Mouse (Mus musculus): ENCODE data around the gene Il16.

The Il16 gene

DNA sequence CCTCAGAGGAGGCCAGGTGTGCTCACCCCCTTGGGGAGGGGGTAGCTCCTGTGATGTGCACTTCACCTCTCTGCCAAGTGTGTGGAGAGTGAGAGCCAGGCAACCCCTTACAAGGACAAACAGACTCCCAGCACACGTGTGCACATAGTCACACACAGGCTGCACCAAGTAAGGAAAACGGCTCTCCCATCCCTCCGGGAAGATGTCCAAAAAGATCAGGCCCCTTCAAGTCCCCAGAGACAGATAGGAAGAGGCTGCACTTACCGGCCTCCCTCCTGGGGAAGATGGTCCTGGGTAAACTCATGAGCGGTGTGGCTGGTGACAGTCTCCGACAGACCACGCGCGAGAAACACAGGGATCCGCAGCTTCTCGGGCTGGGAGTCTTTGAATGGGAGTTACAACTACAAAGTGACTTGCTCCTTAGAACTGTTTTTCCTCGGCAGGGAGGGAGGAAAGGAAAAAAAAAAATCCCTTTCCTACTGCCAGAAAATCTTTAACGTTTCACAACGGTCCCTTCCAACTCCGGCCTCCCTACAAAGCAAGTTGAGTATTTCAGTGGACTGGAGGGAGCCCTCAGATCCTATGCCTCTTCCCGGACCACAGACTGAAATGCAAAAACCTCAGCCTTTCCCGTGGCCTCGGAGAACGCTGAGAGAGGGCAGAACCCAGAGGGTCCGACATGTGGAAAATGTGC is at the start of gene Il16:
Gene Il16, minus strand, starts transcription at position 314 of the 694 bp plus-strand sequence.
- peak in 1 of 2 experiments; percentile 18 for DNase-seq

DNA sequence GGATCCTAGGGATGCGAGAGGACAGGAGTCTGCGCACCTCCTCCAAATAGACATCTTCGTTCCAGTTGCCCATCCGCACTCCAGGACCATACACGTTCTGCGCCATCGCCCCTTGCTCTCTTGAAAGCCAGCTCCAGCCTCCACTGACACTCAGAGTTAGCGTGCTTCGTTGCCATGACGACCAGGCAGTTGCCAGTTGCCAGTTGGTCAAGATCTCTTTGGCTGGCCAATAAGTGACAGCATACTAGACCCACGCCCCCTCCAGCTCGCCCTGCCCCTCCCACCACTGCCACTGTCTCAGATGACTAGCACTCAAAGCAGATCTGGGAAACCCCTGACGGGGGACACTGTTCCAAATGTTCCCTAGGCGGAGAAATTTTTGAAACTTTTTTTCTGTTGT is 49.2 kb upstream of the Il16 start, which contains the start of gene Cfap161:
Gene Cfap161, minus strand, starts transcription at position 176 of the 400 bp plus-strand sequence.
- peak; percentile 22 to 54 for DNase-seq

DNA sequence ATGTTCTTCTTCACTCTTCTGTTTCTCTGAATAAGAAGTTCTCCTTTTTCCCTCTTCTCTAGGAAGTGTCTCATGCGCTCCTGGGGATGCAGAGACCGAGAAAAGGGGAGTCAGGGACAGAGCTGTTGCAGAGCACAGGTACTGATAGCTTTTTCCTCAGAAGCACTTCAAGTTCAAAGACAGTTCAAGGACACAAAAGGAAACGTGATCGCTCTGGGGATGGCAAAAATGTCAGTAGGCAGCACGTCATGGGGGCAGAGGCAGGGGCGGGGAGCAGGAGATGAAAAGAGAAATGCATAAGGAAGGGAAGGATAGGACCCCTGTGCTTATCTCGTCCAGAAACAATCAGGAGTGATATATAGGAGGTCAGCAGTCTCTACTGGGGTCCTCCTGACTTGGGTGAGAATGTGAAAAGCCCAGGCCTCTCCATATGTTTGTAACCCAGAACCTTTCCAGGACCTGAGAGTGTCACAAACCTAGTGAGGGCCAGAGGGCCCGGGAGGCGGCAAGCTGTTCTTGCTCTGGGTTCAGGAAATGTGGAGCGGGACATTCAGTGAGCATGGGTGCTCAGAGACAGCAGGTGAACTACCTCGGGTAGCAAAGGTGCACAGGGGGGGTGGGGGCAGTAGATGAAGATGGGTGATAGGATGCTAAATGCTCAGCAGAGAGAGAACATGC is 48.6 kb upstream of the Il16 start:
- DNase-seq, result no peak

DNA sequence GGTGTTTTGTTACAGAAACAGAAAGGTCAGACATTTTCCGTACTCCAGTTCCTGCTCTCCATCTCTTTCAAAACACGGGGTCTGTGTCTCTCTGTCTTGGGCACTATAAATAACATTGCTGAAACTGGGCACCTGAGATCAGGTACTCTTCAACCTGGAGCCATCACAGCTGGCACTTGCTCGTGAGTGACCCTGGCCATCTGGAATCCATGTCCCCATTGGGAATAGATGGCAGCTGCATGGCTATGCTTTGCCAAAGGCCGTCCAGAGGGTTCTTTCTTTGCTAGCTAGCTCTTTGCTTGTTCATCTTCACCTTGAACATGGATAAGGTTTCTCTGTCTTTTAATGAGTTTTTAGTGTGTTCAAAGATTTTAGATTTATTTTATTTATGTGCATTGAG is 35.4 kb upstream of the Il16 start:
- no peak for DNase-seq

DNA sequence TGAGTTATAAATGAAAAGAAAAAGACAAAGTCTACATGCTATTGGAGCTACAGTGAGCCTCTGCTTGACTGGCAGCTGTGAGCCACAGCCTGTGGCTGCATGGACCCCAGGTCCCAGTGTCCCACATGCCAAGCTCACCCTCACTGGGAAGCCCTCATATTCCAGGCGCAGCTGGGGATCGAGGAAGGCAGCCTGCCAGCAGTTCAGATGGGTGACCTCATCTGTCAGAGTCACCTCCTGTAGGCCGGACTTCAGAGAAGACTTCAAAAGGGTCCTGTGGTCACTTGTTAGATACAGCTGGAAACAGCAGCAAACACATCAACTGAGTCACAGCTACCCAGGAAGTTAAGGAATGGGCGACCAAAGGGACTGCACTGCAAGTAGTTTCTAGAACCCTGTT is 34.5 kb upstream of the Il16 start:
- no peak for DNase-seq

DNA sequence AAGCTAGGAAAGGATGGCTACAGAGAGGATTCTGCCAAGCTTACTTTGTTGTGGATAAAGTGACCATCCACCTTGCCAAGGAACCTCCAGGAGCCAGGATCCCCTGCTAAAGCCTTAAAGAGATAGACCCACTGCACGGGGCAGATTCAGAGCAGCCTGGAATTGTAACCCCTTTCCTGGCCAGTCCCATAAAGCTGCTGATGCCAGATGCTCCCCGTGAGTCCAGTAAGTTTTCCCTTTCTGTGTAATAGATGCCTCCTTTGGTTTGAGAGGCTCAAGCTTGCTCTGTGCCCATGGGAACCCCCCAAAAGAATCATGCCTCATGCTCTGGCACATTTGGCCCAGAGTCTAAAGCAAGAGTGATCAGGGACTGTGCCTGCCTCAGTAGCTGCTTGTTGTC is 33.5 kb upstream of the Il16 start:
- no peak for DNase-seq

DNA sequence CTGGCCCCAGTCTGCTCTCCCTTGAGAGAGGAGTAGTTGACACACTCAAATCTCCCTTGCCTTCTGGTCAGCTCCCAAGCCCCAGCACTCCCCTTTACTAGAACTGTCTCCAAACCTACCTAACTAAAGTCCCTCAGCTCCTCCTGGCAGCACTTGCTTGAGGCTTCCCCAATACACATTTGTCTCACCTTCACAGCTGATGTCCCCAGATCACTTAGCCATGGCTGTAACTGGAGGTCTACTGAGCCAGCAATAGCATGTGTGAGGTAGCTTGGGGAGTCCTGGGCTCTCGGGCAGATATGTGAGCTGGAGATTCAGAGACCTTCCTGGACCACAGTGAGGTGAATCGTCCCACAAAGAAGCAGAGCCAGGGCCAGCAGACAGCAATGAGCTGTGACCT is 33.0 kb upstream of the Il16 start:
- DNase-seq, result no peak

DNA sequence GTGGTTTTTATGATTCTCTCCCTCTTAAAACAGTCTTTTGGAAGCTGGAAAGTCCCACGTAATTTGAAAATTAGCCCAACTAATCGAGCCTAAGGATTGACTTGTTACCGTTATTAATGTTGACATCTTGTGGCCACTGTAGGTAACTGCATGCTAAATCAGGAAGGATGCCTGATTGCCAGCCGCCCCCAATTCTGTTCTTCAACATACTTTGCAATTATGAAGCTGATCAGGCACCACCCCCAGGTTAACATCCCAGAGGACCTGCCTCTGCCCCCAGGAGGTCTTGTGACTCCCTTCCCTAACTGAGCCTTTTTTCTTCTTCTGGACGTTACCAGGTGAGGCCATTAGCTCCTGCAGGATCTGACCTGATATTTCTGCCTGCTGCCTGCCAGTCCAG is 29.2 kb upstream of the Il16 start:
- peak; percentile 7 to 10 for DNase-seq

DNA sequence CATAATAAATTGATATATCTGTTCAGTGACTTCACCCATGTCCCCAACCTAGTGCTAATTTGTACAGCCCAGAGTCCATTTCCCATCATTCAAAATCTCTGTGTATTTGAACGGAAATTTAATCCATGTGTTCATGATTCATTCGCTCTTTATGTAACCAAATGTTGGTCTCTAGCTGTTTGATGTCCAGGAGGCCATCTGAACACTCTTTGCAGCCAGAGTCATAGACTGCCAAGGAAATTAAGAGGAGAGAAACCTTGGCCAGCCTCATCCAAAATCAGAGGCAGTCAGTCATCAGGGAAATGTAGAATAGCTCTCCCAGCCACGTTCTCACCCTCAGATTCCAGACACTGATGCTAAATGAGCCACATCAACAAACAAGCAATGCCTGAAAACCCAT is 18.1 kb upstream of the Il16 start:
- no peak for DNase-seq

DNA sequence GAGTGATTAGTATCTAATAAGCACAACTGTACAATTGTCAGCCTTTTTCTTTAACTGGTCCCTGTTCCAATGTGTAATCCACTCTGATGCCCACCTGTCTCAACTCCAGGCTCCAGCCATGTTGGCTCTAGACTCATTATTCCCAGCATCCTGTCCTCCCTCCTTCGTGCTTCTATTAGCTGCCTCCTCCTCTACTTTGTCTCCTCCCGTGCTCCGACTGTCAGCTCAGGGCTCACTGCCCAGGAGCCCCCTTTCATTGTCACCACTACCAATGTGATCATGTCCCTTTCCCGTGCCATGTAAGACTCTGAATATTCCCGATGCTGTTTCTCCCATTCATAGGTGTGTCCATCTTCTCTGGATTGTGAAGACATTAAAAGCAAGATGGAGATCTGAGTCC is 16.8 kb upstream of the Il16 start:
- DNase-seq, result no peak

DNA sequence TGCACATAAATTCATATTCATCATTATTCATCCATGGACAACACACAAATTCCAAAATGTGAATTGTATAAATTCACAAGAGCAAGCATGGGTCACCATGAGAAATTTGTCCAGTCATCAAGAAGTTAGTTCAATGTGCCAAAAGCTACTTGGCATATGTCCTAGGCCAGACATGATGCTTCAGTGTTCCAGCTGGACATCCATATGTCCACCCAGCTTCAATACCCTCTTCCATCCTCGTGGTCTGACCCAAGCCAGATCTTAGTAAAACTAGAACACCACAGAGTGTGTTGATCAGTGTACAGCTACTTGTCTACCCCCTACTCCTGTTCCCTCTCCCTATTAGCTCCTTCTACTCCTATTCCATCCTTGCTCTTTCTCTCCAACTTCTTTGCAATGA is 5.5 kb upstream of the Il16 start:
- DNase-seq, result no peak

DNA sequence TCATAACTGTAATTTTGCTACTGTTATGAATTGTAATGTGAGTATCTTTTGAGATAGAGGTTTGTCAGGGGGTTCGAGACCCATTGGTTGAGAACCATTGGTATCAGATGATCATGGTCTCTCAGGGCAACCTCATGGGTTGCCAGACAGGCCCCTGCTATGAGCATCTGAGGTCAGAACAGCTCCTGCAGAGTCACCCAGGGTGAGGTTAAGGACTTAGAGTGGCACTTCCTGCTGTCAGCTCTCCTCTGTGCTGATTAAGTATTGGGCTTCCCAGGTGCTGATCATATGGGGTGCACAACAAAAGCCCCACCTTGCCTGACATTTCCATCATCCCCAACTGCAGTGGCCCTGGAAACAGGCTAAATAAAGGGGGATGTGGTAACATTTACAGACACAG is 2.9 kb upstream of the Il16 start:
- DNase-seq, result no peak

DNA sequence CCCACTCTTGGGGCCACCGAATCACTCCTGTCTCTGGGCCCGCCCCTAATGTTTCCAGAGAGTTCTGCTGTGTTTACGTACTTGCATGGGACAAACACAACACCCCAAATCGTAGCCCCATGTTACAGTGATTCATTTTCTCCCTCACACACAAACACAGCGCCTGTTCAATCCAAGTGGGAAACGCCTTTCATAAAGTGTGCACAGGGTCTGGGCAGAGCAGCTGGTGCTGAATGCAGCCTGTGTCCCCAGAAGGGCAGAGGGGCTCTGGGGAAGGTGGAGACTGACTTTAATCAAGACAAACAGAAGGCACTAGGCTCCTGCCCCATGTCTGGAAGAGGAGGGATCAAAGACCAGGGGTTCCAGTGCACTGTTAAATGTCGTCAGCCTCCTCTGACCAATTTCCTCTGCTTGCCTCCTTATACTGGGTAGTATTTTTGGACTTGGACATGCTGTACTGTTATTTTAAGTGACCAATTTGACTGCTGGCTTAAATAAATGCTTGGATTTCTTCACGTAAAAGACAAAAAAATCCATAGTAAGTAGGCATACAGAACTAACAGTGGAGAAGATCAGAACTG is 671 bp upstream of the Il16 start:
- DNase-seq, result no peak

DNA sequence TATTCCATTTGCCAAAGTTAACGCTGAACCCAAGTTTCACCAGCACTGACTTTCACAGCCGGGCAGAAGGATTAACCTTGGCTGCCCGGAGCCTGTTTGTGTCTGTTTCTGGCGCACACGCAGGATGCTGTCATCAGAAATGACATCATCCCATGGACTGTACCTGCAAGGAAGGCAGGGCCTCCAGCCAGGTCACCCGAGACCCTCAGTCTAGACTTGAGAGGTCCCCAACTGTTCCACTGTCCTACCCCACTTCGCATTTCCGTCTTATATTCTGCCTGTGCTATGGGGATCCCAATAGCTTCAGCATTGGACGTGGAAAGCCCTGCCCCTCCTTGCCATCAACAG is 487 bp downstream of the Il16 start:
- no peak for DNase-seq

DNA sequence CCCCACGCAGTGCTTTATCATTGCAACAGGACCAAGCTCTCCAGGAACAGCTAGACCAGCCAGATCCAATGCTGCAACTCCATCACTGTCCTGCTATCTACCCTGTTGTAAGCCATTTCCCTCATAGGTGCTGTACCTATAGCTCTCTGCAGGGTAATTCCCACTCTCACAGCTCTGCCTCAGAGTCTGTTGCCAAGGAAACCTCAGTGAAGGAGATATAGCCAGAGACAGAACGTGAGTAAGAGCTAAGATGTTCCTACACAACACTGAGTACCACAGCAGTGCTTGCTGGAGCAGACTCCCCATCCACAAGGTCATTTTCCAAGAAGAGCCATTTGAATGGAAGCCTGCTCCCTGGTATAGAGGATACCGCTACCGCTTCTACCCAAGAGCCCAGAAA is 1.3 kb downstream of the Il16 start:
- DNase-seq, result no peak

DNA sequence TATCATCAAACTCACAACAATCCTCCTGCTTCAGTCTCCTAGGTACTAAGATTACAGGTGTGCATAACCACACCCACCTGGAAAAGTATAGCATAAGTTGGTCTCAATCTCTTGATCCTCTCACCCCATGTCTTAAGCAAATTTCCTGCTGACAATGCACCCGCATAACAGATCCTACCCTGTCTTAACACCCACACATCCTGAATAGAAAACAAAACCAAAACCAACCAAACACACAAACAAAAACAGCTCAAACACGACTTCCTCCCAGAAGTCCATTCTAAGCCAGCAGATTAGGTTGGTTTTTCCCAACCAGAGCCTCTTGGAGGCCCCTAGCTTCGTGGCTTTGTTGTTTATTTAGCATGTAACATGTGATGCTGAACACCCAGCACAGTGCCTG is 2.8 kb downstream of the Il16 start:
- no peak for DNase-seq

DNA sequence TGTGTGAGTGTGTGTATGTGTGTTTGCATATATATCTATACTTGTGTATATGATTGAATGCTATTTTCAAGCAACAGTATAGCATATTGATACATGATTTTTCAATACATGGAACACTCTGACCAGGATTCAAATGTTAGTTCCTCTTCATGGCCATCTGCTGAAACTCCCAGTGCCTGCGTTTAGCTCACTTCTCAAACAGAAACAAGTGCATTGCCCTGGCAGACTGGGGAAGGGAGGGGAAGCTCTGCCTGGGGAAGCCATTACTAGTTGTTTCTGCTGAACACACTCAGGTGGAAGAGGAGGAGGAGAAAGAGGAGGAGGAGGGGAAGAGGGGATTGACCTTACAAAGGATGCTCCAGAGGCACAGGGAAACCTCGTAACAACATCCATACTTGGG is 3.5 kb downstream of the Il16 start:
- DNase-seq, result no peak

DNA sequence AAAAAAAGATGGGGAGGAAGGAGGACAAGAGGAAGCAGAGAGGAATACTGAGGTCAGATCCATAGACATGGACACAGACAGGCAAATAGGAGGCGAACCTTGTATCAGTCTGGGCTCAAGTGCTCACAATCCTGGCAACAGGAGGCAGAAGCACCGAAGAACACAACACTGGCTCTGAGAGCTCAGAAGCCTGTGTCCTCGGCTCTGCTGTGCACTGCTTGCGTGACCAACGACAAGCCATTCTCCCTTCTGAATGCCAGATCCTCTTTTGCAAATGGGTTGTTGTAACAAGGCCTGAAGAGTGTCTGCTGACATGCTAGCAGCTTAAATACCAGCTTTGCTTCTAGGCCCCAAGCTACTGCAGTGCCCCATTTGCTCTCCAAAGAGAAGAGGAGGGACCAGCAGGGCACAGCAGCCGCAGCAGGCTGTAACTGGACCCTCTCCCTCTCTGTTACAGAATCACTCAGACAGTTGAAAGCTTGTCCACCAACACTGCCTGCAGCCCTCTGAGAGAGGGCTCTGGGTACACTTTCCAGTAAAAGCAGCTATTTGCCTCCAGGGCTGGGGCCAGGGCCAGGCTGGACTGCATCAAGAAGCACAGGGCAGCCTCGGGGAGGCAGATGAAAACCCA is 5.7 kb downstream of the Il16 start:
- DNase-seq, result no peak

DNA sequence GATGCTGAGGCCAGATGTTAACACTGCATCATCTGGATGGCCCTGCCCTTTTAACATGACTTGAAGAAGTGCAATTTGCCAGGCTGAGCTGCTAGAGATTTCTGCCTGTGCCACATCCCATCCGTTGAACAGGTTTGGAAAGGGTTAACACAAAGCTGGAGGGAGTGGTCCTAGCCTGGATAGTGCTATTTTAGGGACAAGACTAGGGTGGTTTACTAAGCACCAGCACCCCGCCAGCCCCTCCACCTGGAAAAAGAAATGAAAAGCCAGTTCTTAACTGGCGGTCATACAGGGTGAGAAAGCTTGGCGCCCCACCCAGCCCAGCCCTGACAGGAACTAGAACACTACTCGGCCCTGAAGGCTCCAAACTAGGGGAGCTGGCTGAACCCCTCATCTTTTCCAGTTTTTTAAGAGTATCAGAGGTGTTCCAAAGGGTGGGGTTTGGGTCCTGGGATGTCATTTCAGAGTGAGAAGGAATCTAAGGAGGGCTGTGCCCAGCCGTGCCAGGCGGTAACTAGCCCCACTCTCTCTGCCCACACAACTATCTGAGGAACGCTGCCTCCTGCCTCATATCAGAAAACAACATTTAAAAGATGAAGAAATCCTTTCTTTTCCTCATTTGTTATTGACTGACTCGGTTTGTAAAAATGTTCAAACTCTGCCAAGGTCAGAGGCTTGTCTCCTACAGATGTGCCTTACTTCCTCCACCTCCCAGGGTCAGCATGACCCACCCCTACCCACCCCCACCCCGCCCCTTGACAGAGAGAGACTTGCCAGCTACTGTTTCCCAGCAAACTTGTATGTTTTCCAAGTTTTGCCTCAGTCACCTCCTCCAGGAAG is 6.7 kb downstream of the Il16 start:
- peak in 1 of 2 experiments; percentile 20 for DNase-seq

DNA sequence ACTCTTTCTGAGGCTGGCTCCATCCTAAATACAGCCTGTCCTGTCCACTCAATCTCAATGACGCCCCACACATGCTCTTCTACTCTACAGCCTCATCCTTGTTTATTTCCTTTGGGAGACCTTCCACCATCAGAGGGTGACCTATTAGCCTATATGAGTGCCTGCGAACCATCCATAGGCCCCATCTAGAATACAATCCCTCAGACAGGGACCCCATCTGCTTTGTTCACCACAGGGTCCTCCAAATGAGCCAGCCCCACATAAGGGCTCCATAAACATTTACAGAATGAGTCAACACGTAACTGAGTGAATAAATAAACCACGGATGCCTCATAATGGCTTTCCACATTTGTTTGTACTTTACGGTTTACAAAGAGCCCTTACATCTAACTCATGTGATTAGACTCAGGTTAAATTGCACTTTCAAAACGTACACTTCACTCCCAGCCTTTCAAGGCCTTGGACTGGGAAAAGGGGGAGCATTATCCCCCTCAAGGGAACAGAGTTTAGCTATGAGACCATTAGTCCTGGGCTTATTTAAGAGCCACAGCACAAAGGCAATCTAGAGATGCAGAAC is 7.5 kb downstream of the Il16 start:
- DNase-seq, result no peak

DNA sequence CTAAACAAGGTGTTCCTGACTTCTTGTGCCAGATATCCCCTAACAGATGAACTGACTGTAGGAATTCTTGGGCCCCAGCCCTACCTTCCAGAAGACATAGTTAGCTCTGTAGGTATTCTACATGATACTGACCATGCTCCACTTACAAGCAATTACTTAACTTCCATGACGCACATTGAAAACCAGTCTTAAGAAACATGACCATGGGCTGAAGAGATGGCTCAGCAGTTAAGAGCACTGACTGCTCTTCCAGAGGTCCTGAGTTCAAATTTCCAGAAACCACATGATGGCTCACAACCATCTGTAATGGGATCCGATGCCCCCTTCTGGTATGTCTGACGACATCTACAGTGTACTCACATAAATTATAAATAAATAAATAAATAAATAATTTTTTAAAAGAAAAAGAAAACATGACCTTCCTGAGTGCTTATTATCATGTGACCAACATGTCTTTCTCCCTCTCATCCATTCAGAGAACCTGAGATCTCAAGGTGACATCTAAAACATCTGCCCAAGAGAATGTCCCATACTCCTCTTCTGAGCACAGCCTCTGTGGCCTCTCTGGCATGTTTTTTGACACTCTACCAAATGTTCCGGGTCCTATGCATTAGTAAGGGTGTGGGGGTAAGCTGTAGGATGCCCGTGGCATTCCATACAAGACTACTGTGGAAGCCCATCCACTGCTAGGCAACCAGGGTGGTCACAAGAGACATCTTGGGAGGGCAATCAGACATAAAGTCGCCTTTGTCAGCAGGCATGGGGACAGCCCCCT is 9.0 kb downstream of the Il16 start:
- no peak for DNase-seq

All from lung, adult 18-20 months (tissue).